Mouse (Mus musculus): Measurements from ENCODE around the gene Trpc7. TPM values are rescaled to one million over a fixed set of nuclear protein-coding genes. Genes with fewer than 3 reads are reported as not detected.

Trpc7 gene
- polyA plus RNA-seq, 1 experiment, result 0.01 TPM

DNA sequence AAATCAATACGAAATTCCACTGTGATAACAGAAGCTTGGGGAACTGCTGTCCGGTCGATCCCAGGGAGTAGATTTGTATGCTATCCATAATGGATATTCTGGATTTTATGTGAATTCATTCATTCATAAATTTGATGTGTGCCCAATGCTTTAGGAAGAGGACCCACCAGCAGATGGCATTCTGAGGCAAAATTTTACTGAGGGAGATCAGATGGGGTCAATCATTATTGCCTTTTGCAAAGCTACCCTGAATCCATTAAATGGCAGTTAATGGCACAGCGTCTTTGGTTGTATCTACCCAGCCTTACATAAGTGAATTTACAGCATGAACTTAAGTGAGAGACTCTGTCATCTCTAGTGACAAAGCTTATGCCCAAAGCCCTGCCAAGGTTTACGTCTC lies 1.2 kb downstream of the Trpc7 start:
- no peak overlapping the region for H3K4me2 ChIP-seq (ENCODE audit: low read depth)
- H3K27me3 ChIP-seq (ENCODE audit: control insufficient read depth, insufficient read depth, insufficient read length), result no peaks in the 10 kb centered on the region
- no peaks in the 10 kb centered on the region for H3K79me2 ChIP-seq (ENCODE audit: control insufficient read depth, insufficient read depth)
- H3ac ChIP-seq (ENCODE audit: control insufficient read depth, insufficient read length), result no peak overlapping the region
- H3K4me3 ChIP-seq, result no peak overlapping the region
- TF ChIP-seq POLR2A (IDR thresholded peaks at IDR 0.05; ENCODE audit: insufficient read length, low read depth), result no peak
- TF ChIP-seq SRF (IDR thresholded peaks at IDR 0.05; ENCODE audit: control insufficient read depth, insufficient read length, low read depth), result no peak
- no peak for TF ChIP-seq CEBPB (IDR thresholded peaks at IDR 0.05; ENCODE audit: insufficient read depth, poor library complexity, severe bottlenecking)
- TF ChIP-seq USF1 (IDR thresholded peaks at IDR 0.05; ENCODE audit: low read depth), result no peak
- TF ChIP-seq E2F4 (IDR thresholded peaks at IDR 0.05; ENCODE audit: insufficient read depth), result no peak
- TF ChIP-seq MAX (IDR thresholded peaks at IDR 0.05; ENCODE audit: low read depth), result no peak
- no peaks in the 10 kb centered on the region for H3K36me3 ChIP-seq (ENCODE audit: control insufficient read depth, insufficient read depth)

DNA sequence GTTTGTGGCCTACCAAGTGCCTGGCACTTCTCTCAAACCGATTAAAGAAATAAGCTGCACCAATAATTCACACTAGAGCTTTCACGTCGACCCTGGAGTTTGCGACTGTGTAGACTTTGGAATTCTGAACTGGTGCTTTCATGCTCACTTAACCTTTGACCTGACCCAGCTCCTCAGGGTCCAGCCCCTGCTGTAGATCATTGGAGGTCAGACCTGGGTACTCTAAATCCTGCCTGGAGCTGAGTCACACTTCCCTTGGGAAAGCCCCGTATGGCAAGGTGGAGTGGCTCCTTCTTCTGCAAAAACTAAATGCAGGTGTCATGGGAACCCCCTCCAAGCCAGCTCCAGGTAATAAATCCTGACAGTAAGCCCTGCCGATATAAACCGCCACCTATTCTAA lies 5.9 kb downstream of the Trpc7 start:
- Histone ChIP-seq H3K4me2 (ENCODE audit: low read depth) (no peak overlapping the region), H3K27me3 (ENCODE audit: control insufficient read depth, insufficient read depth, insufficient read length) (no peaks in the 10 kb centered on the region), H3K36me3 (ENCODE audit: control insufficient read depth, insufficient read depth) (no peaks in the 10 kb centered on the region), H3ac (ENCODE audit: control insufficient read depth, insufficient read length) (no peak overlapping the region), H3K79me2 (ENCODE audit: control insufficient read depth, insufficient read depth) (no peaks in the 10 kb centered on the region), H3K4me3 (no peak overlapping the region)
- TF ChIP-seq USF1 (IDR thresholded peaks at IDR 0.05; ENCODE audit: low read depth) (no peak), POLR2AphosphoS2 (IDR thresholded peaks at IDR 0.05; ENCODE audit: insufficient read length, low read depth) (no peak)

DNA sequence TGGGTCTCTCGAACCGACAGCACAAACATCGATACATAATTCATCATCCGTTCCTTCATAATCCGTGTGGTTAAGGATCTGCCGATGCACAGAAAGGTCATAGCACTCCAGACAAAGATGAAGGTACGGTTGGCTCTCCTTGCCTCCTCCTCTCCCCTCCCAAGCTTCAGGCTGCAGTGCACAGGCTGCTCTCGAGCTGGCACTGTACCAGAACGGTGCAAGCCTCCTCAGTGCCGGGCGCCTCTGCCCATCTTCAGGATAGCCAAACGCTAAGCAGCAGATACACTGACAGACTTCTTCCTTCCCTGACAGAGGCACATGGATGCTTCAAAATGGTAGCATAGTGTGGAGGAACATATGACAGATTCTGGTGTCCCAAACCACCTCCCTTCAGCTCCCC lies 12.9 kb downstream of the Trpc7 start:
- H3K4me3 ChIP-seq, result no peak overlapping the region
- H3K4me2 ChIP-seq (ENCODE audit: low read depth), result no peak overlapping the region
- no peaks in the 10 kb centered on the region for H3K27me3 ChIP-seq (ENCODE audit: control insufficient read depth, insufficient read depth, insufficient read length)
- no peaks in the 10 kb centered on the region for H3K79me2 ChIP-seq (ENCODE audit: control insufficient read depth, insufficient read depth)
- H3ac ChIP-seq (ENCODE audit: control insufficient read depth, insufficient read length), result no peak overlapping the region
- no peaks in the 10 kb centered on the region for H3K36me3 ChIP-seq (ENCODE audit: control insufficient read depth, insufficient read depth)
- TF ChIP-seq SRF (IDR thresholded peaks at IDR 0.05; ENCODE audit: control insufficient read depth, insufficient read length, low read depth), result no peak
- no peak for TF ChIP-seq E2F4 (IDR thresholded peaks at IDR 0.05; ENCODE audit: insufficient read depth)
- TF ChIP-seq REST (IDR thresholded peaks at IDR 0.05; ENCODE audit: insufficient read depth, insufficient read length), result no peak
- no peak for TF ChIP-seq TCF3 (IDR thresholded peaks at IDR 0.05; ENCODE audit: insufficient read length, low read depth)
- TF ChIP-seq POLR2AphosphoS2 (IDR thresholded peaks at IDR 0.05; ENCODE audit: insufficient read length, low read depth), result no peak
- no peak for TF ChIP-seq TCF12 (IDR thresholded peaks at IDR 0.05; ENCODE audit: insufficient read depth, poor library complexity, severe bottlenecking)
- TF ChIP-seq CEBPB (IDR thresholded peaks at IDR 0.05; ENCODE audit: insufficient read depth, poor library complexity, severe bottlenecking), result no peak
- TF ChIP-seq MAX (IDR thresholded peaks at IDR 0.05; ENCODE audit: low read depth), result no peak
- no peak for TF ChIP-seq USF1 (IDR thresholded peaks at IDR 0.05; ENCODE audit: low read depth)
- no peak for TF ChIP-seq MYOD1 (IDR thresholded peaks at IDR 0.05; ENCODE audit: control insufficient read depth in 1 of 3, insufficient read length in 2 of 3, low read depth in 2 of 3)
- no peak for TF ChIP-seq POLR2A (IDR thresholded peaks at IDR 0.05; ENCODE audit: insufficient read length, low read depth)
- no peak for TF ChIP-seq MYOG (IDR thresholded peaks at IDR 0.05; ENCODE audit: control insufficient read depth in 1 of 3, insufficient read depth in 1 of 3, insufficient read length in 2 of 3, low read depth in 2 of 3)

DNA sequence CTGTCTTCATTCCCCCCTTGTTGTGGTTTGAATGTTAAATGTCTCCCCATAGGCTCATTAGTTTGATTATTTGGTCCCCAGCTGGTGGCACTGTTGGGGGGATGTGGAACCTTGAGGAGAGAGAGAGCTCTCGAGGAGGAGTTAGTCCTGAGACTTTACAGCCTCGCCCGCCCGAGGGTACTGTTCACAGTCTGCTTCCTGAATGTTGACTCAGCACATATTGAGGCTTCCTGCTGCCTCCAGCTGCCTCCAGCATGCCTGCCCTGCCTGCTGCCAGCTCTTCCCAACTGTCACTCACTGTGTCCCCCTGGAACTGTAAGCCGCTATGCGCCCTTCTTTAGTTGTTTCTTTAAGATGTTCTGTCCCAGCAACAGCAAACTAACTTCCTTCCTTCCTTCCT lies 31.2 kb downstream of the Trpc7 start:
- Histone ChIP-seq H3ac (ENCODE audit: control insufficient read depth, insufficient read length) (no peak overlapping the region), H3K4me2 (ENCODE audit: low read depth) (no peak overlapping the region), H3K4me3 (no peak overlapping the region), H3K79me2 (ENCODE audit: control insufficient read depth, insufficient read depth) (no peaks in the 10 kb centered on the region), H3K36me3 (ENCODE audit: control insufficient read depth, insufficient read depth) (no peaks in the 10 kb centered on the region), H3K27me3 (ENCODE audit: control insufficient read depth, insufficient read depth, insufficient read length) (peaks cover 4% of the 10 kb centered on the region)
- TF ChIP-seq CEBPB (IDR thresholded peaks at IDR 0.05; ENCODE audit: insufficient read depth, poor library complexity, severe bottlenecking) (no peak), REST (IDR thresholded peaks at IDR 0.05; ENCODE audit: insufficient read depth, insufficient read length) (no peak), TCF3 (IDR thresholded peaks at IDR 0.05; ENCODE audit: insufficient read length, low read depth) (no peak), SRF (IDR thresholded peaks at IDR 0.05; ENCODE audit: control insufficient read depth, insufficient read length, low read depth) (no peak), POLR2AphosphoS2 (IDR thresholded peaks at IDR 0.05; ENCODE audit: insufficient read length, low read depth) (no peak), MYOD1 (IDR thresholded peaks at IDR 0.05; ENCODE audit: control insufficient read depth in 1 of 3, insufficient read length in 2 of 3, low read depth in 2 of 3) (no peak), USF1 (IDR thresholded peaks at IDR 0.05; ENCODE audit: low read depth) (no peak), MAX (IDR thresholded peaks at IDR 0.05; ENCODE audit: low read depth) (no peak), E2F4 (IDR thresholded peaks at IDR 0.05; ENCODE audit: insufficient read depth) (no peak), MYOG (IDR thresholded peaks at IDR 0.05; ENCODE audit: control insufficient read depth in 1 of 3, insufficient read depth in 1 of 3, insufficient read length in 2 of 3, low read depth in 2 of 3) (no peak), POLR2A (IDR thresholded peaks at IDR 0.05; ENCODE audit: insufficient read length, low read depth) (no peak), TCF12 (IDR thresholded peaks at IDR 0.05; ENCODE audit: insufficient read depth, poor library complexity, severe bottlenecking) (no peak)

DNA sequence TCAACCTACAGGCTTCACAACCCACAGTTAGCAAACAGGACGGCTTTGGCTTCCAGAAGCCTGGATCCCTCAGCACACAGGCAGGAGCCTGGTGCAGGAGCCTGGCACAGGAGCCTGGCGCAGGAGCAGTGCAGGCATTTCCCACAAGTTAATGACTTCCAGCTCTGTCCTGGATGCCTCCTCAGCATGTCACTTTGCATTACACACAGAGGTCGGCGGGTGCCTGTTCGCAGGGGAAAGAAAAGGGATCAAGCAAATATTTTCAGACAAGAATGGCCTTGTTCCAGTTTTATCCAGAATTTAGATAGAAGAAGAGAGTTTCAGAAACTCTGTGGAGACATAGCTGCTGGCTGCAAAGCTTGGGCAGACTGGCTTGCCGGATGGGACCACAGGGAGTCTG lies 33.8 kb downstream of the Trpc7 start:
- Histone ChIP-seq H3ac (ENCODE audit: control insufficient read depth, insufficient read length) (no peak overlapping the region), H3K4me2 (ENCODE audit: low read depth) (no peak overlapping the region), H3K27me3 (ENCODE audit: control insufficient read depth, insufficient read depth, insufficient read length) (peaks cover 4% of the 10 kb centered on the region), H3K36me3 (ENCODE audit: control insufficient read depth, insufficient read depth) (no peaks in the 10 kb centered on the region), H3K79me2 (ENCODE audit: control insufficient read depth, insufficient read depth) (no peaks in the 10 kb centered on the region), H3K4me3 (no peak overlapping the region)
- TF ChIP-seq E2F4 (IDR thresholded peaks at IDR 0.05; ENCODE audit: insufficient read depth), result no peak
- TF ChIP-seq USF1 (IDR thresholded peaks at IDR 0.05; ENCODE audit: low read depth), result no peak
- no peak for TF ChIP-seq REST (IDR thresholded peaks at IDR 0.05; ENCODE audit: insufficient read depth, insufficient read length)
- TF ChIP-seq TCF3 (IDR thresholded peaks at IDR 0.05; ENCODE audit: insufficient read length, low read depth), result no peak
- no peak for TF ChIP-seq MYOG (IDR thresholded peaks at IDR 0.05; ENCODE audit: control insufficient read depth in 1 of 3, insufficient read depth in 1 of 3, insufficient read length in 2 of 3, low read depth in 2 of 3)
- TF ChIP-seq POLR2A (IDR thresholded peaks at IDR 0.05; ENCODE audit: insufficient read length, low read depth), result no peak
- TF ChIP-seq SRF (IDR thresholded peaks at IDR 0.05; ENCODE audit: control insufficient read depth, insufficient read length, low read depth), result no peak
- TF ChIP-seq MYOD1 (IDR thresholded peaks at IDR 0.05; ENCODE audit: control insufficient read depth in 1 of 3, insufficient read length in 2 of 3, low read depth in 2 of 3), result no peak
- no peak for TF ChIP-seq CEBPB (IDR thresholded peaks at IDR 0.05; ENCODE audit: insufficient read depth, poor library complexity, severe bottlenecking)
- TF ChIP-seq POLR2AphosphoS2 (IDR thresholded peaks at IDR 0.05; ENCODE audit: insufficient read length, low read depth), result no peak
- no peak for TF ChIP-seq MAX (IDR thresholded peaks at IDR 0.05; ENCODE audit: low read depth)
- TF ChIP-seq TCF12 (IDR thresholded peaks at IDR 0.05; ENCODE audit: insufficient read depth, poor library complexity, severe bottlenecking), result no peak
